Mouse (Mus musculus): ENCODE measurements at regions not wholly inside any gene's neighbourhood (a gene's known extent, or its start where the extent isn't known, plus 50 kb on each side); places are given as distances from the start of the nearest gene placed in this dataset.

DNA sequence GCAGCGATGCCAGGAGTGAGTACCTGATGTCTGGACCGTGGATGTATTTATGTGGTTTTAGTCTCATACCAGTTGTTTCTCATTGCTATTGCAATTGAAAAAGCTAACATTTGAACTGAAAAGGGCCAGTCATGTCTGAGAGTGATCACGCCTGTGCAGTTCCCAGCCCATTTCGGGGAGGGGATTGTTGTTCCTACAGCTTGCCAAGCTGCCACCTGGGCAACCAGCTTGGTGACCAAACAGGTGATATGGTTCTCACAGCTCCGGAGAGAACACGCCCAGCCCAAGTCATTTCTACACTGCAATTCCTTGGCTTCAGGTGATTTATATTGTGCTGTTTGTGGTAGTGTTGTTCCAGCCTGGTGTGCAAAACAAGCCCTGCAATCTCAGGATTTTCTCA is 194.2 kb upstream of the Cited2 start:
- no peak for TF ChIP-seq CTCF (IDR thresholded peaks at IDR 0.05; ENCODE audit: low read depth, low read length)
- TF ChIP-seq POLR2A (IDR thresholded peaks at IDR 0.05; ENCODE audit: extremely low read depth, insufficient read depth, low read length), result no peak
